Mouse (Mus musculus) hindbrain, embryonic 16.5 days (tissue): Measurements from ENCODE around the gene Mrpl47. TPM values are rescaled to one million over a fixed set of nuclear protein-coding genes. Genes with fewer than 3 reads are reported as not detected.
A peak's percentile ranks its signal among the peaks of the same experiment; 100 is the strongest.
"Not testable (repeated sequence)": the region's sequence is repeated elsewhere in the genome, so short reads cannot be mapped to it uniquely, and the experiment has no call there.

Source experiments
- ATAC-seq: fragments of 200-750 bp; cut with Nextera tagmentation; 2 replicates; pipeline ENCODE4 v1.8.0; 2017; ENCODE audit warnings: moderate TSS enrichment, moderate library complexity
- H3K27ac ChIP-seq: fragments of 300-500 bp; sonication (generic); 2 replicates; pipeline ENCODE4 v1.5.1; 2014; ENCODE audit warnings: low read depth, mild to moderate bottlenecking, control low read depth, low read length, moderate library complexity
- H3K27me3 ChIP-seq: fragments of 300-500 bp; sonication (generic); replicated peaks from 2 replicates; pipeline ENCODE4 v1.6.1; 2014; ENCODE audit warnings: low read length; ENCODE audit not compliant: control insufficient read depth, insufficient read depth
- H3K36me3 ChIP-seq: fragments of 300-500 bp; sonication (generic); 2 replicates; pipeline ENCODE4 v1.6.1; 2014; ENCODE audit warnings: mild to moderate bottlenecking, low read length, moderate library complexity, mixed read lengths; ENCODE audit not compliant: control insufficient read depth, insufficient read depth
- H3K4me1 ChIP-seq: fragments of 300-500 bp; sonication (generic); 2 replicates; pipeline ENCODE4 v1.6.1; 2014; ENCODE audit warnings: low read depth, low read length; ENCODE audit not compliant: control insufficient read depth, insufficient read depth
- H3K4me2 ChIP-seq: fragments of 300-500 bp; sonication (generic); 2 replicates; pipeline ENCODE4 v1.6.1; 2014; ENCODE audit warnings: mild to moderate bottlenecking, low read length, control low read depth, moderate library complexity
- H3K4me3 ChIP-seq: fragments of 300-500 bp; sonication (generic); 2 replicates; pipeline ENCODE4 v1.5.1; 2014; ENCODE audit warnings: mild to moderate bottlenecking, low read length, control low read depth, moderate library complexity
- H3K9ac ChIP-seq: fragments of 300-500 bp; sonication (generic); 2 replicates; pipeline ENCODE4 v1.6.1; 2014; ENCODE audit warnings: low read depth, mild to moderate bottlenecking, control low read depth, low read length, moderate library complexity
- H3K9me3 ChIP-seq: fragments of 300-500 bp; sonication (generic); 2 replicates; pipeline ENCODE4 v1.6.1; 2014; ENCODE audit warnings: mild to moderate bottlenecking, low read length, moderate library complexity; ENCODE audit not compliant: control insufficient read depth
- WGBS: fragments of 180-500 bp; shearing (Covaris S2); extraction: QIAGEN DNeasy Blood & Tissue Kit; methylation state at CpG from one replicate; pipeline ENCODE4 v1.1.7; 2014; 5-methylcytosine and 5-hydroxymethylcytosine counted together
- polyA plus RNA-seq: library from polyadenylated mRNA; unstranded; fragments of >200 nt; fragmentation: Nextera tagmentation; extraction: Ambion mirVana; gene quantifications from 2 replicates; pipeline ENCODE4 v1.2.1, GENCODE M21; 2015

The Mrpl47 gene
- polyA plus RNA-seq, result 26.6 and 30.5 TPM in 2 replicates

- Histone ChIP-seq H3K4me3 (peak within 1 kb of the TSS; percentile 82), H3K27ac (peak within 1 kb of the TSS; percentile 92), H3K27me3 (no peaks in the 10 kb centered on the region), H3K9ac (peak within 1 kb of the TSS; percentile 85), H3K4me2 (peak within 1 kb of the TSS; percentile 69), H3K4me1 (peaks cover 17% of the 10 kb centered on the region), H3K36me3 (peaks cover 10% of the 10 kb centered on the region), H3K9me3 (no peaks in the 10 kb centered on the region)
- under 1% methylated on average over 28 of the region's 31 CpGs for WGBS
- ATAC-seq, result peak; percentile 66
Observed at GRCm38 (mm10) chr3:32737172-32737655, at the start of gene Mrpl47. Gene Mrpl47 (minus strand): TSS chr3:32737605.

- no peak overlapping the region for H3K9ac ChIP-seq
- H3K4me2 ChIP-seq, result no peak overlapping the region
- no peaks in the 10 kb centered on the region for H3K4me1 ChIP-seq
- 90% methylated on average over 2 of the region's 2 CpGs for WGBS
- H3K9me3 ChIP-seq, result no peaks in the 10 kb centered on the region
- no peaks in the 10 kb centered on the region for H3K27me3 ChIP-seq
- no peak for ATAC-seq
- H3K27ac ChIP-seq, result no peak overlapping the region
- H3K36me3 ChIP-seq, result no peaks in the 10 kb centered on the region
- no peak overlapping the region for H3K4me3 ChIP-seq
Observed at GRCm38 (mm10) chr3:32770781-32771180, 33.4 kb upstream of the Mrpl47 start.

- 54% methylated on average over 7 of the region's 7 CpGs for WGBS
- H3K4me2 ChIP-seq, result no peak overlapping the region
- H3K36me3 ChIP-seq, result no peaks in the 10 kb centered on the region
- H3K4me3 ChIP-seq, result no peak overlapping the region
- H3K9ac ChIP-seq, result no peak overlapping the region
- no peaks in the 10 kb centered on the region for H3K27me3 ChIP-seq
- H3K4me1 ChIP-seq, result no peaks in the 10 kb centered on the region
- no peaks in the 10 kb centered on the region for H3K9me3 ChIP-seq
- no peak overlapping the region for H3K27ac ChIP-seq
- ATAC-seq, result no peak
Observed at GRCm38 (mm10) chr3:32763902-32764301, 26.5 kb upstream of the Mrpl47 start.

GRCm38 (mm10) chr3:32762962-32763361 lies 25.6 kb upstream of the Mrpl47 start:
- Histone ChIP-seq H3K27ac (no peak overlapping the region), H3K4me3 (no peak overlapping the region)
- 59% methylated on average over 8 of the region's 8 CpGs for WGBS

GRCm38 (mm10) chr3:32759212-32759611 lies 21.8 kb upstream of the Mrpl47 start:
- no peak overlapping the region for H3K4me2 ChIP-seq
- no peaks in the 10 kb centered on the region for H3K36me3 ChIP-seq
- no peaks in the 10 kb centered on the region for H3K27me3 ChIP-seq
- 74% methylated on average over 5 of the region's 5 CpGs for WGBS
- H3K27ac ChIP-seq, result no peak overlapping the region
- no peaks in the 10 kb centered on the region for H3K9me3 ChIP-seq
- H3K4me1 ChIP-seq, result no peaks in the 10 kb centered on the region
- no peak overlapping the region for H3K4me3 ChIP-seq
- no peak for ATAC-seq
- H3K9ac ChIP-seq, result no peak overlapping the region

More at GRCm38 (mm10) chr3:32762962-32763361, 25.6 kb upstream of the Mrpl47 start:
- Histone ChIP-seq H3K4me1 (no peaks in the 10 kb centered on the region), H3K27me3 (no peaks in the 10 kb centered on the region), H3K9me3 (no peaks in the 10 kb centered on the region), H3K36me3 (no peaks in the 10 kb centered on the region), H3K9ac (no peak overlapping the region), H3K4me2 (no peak overlapping the region)
- ATAC-seq, result no peak

GRCm38 (mm10) chr3:32754384-32754915 lies 17.0 kb upstream of the Mrpl47 start:
- no peak overlapping the region for H3K4me2 ChIP-seq
- H3K27me3 ChIP-seq, result no peaks in the 10 kb centered on the region
- ATAC-seq, result no peak
- no peak overlapping the region for H3K4me3 ChIP-seq
- WGBS, result 92% methylated on average over 3 of the region's 3 CpGs
- H3K9me3 ChIP-seq, result no peaks in the 10 kb centered on the region
- H3K9ac ChIP-seq, result no peak overlapping the region
- H3K4me1 ChIP-seq, result no peaks in the 10 kb centered on the region
- peaks cover 25% of the 10 kb centered on the region for H3K36me3 ChIP-seq
- H3K27ac ChIP-seq, result no peak overlapping the region

GRCm38 (mm10) chr3:32749820-32750579 lies 12.6 kb upstream of the Mrpl47 start:
- no peaks in the 10 kb centered on the region for H3K27me3 ChIP-seq
- no peak overlapping the region for H3K4me2 ChIP-seq
- 77% methylated on average over 4 of the region's 4 CpGs for WGBS
- no peaks in the 10 kb centered on the region for H3K4me1 ChIP-seq
- H3K4me3 ChIP-seq, result no peak overlapping the region
- peak; percentile 89 for ATAC-seq
- no peak overlapping the region for H3K9ac ChIP-seq
- no peaks in the 10 kb centered on the region for H3K9me3 ChIP-seq
- no peak overlapping the region for H3K27ac ChIP-seq
- H3K36me3 ChIP-seq, result peaks cover 44% of the 10 kb centered on the region

- H3K4me1 ChIP-seq, result no peaks in the 10 kb centered on the region
- H3K9me3 ChIP-seq, result no peaks in the 10 kb centered on the region
- H3K27me3 ChIP-seq, result no peaks in the 10 kb centered on the region
- 89% methylated on average over 9 of the region's 9 CpGs for WGBS
- H3K4me2 ChIP-seq, result no peak overlapping the region
- no peak overlapping the region for H3K4me3 ChIP-seq
- no peak overlapping the region for H3K27ac ChIP-seq
- ATAC-seq, result no peak
- no peak overlapping the region for H3K9ac ChIP-seq
- peaks cover 39% of the 10 kb centered on the region for H3K36me3 ChIP-seq
Observed at GRCm38 (mm10) chr3:32748384-32748783, 11.0 kb upstream of the Mrpl47 start.

- not testable (repeated sequence) for H3K27ac ChIP-seq, ATAC-seq, H3K9ac ChIP-seq, H3K9me3 ChIP-seq, H3K4me3 ChIP-seq, H3K27me3 ChIP-seq, H3K4me2 ChIP-seq, H3K4me1 ChIP-seq
- peaks cover 31% of the 10 kb centered on the region for H3K36me3 ChIP-seq
Observed at GRCm38 (mm10) chr3:32745426-32745825, 8.0 kb upstream of the Mrpl47 start.
